Mouse (Mus musculus) embryonic fibroblast, embryonic 13.5 days (primary cell): ENCODE measurements around the gene Adora3.

Experiments used
- CTCF ChIP-seq: IDR thresholded peaks from 2 replicates; pipeline ENCODE4 v1.5.1; 2011; ENCODE audit warnings: mild to moderate bottlenecking, control low read depth, low read length, moderate library complexity, borderline replicate concordance; ENCODE audit not compliant: insufficient read depth
- POLR2A ChIP-seq: IDR thresholded peaks from 2 replicates; pipeline ENCODE4 v1.6.1; 2011; ENCODE audit warnings: low read depth, mild to moderate bottlenecking, control low read depth, low read length, moderate library complexity

- TF ChIP-seq CTCF (no peak), POLR2A (no peak)
Measured at GRCm38 (mm10) chr3:105865122-105865521, 5.5 kb upstream of the Adora3 start.
